Mouse (Mus musculus): ENCODE data around the gene Phf2. TPM values are rescaled to one million over a fixed set of nuclear protein-coding genes. Genes with fewer than 3 reads are reported as not detected.

Gene Phf2
- polyA plus RNA-seq, 1 experiment from 2014 or later = 10.4 TPM

GRCm38 (mm10) chr13:48853947-48854346 is 17.0 kb downstream of the Phf2 start:
- no peak overlapping the region for H3K4me3 ChIP-seq
- no peak overlapping the region for H3K9ac ChIP-seq
- WGBS = 44% methylated on average over 3 of the region's 3 CpGs
- H3K36me3 ChIP-seq = no peaks in the 10 kb centered on the region
- H3K27me3 ChIP-seq = no peaks in the 10 kb centered on the region
- no peak for ATAC-seq (ENCODE audit: insufficient number of reproducible peaks, insufficient read depth, low FRiP score, low TSS enrichment)
- peaks cover 71% of the 10 kb centered on the region for H3K4me1 ChIP-seq
- H3K27ac ChIP-seq = no peak overlapping the region; the same call in 1 of the 2 replicates
- no peak overlapping the region for H3K4me2 ChIP-seq (replicated peaks)
- no peaks in the 10 kb centered on the region for H3K9me3 ChIP-seq

- Histone ChIP-seq H3K27ac (no peak overlapping the region; the same call in 1 of the 2 replicates), H3K4me2 (replicated peaks) (no peak overlapping the region), H3K36me3 (no peaks in the 10 kb centered on the region), H3K9me3 (no peaks in the 10 kb centered on the region), H3K4me1 (peaks cover 66% of the 10 kb centered on the region), H3K9ac (no peak overlapping the region), H3K27me3 (no peaks in the 10 kb centered on the region), H3K4me3 (no peak overlapping the region)
- no peak for ATAC-seq (ENCODE audit: insufficient number of reproducible peaks, insufficient read depth, low FRiP score, low TSS enrichment)
- WGBS = 26% methylated on average over 2 of the region's 2 CpGs
Measured at GRCm38 (mm10) chr13:48853475-48853874, 17.4 kb downstream of the Phf2 start.

- Histone ChIP-seq H3K4me1 (peaks cover 60% of the 10 kb centered on the region), H3K9ac (no peak overlapping the region)
Measured at GRCm38 (mm10) chr13:48852859-48853258, 18.1 kb downstream of the Phf2 start.

GRCm38 (mm10) chr13:48851719-48852118 is 19.2 kb downstream of the Phf2 start:
- Histone ChIP-seq H3K4me3 (no peak overlapping the region), H3K4me1 (peaks cover 49% of the 10 kb centered on the region), H3K4me2 (replicated peaks) (no peak overlapping the region), H3K27me3 (no peaks in the 10 kb centered on the region), H3K9me3 (no peaks in the 10 kb centered on the region), H3K36me3 (no peaks in the 10 kb centered on the region), H3K9ac (no peak overlapping the region), H3K27ac (no peak overlapping the region)
- WGBS = 90% methylated on average over 5 of the region's 5 CpGs
- ATAC-seq (ENCODE audit: insufficient number of reproducible peaks, insufficient read depth, low FRiP score, low TSS enrichment) = no peak

More at GRCm38 (mm10) chr13:48852859-48853258, 18.1 kb downstream of the Phf2 start:
- Histone ChIP-seq H3K27ac (no peak overlapping the region), H3K4me2 (replicated peaks) (no peak overlapping the region), H3K36me3 (no peaks in the 10 kb centered on the region), H3K4me3 (no peak overlapping the region), H3K9me3 (no peaks in the 10 kb centered on the region), H3K27me3 (no peaks in the 10 kb centered on the region)
- 71% methylated on average over 3 of the region's 3 CpGs for WGBS
- no peak for ATAC-seq (ENCODE audit: insufficient number of reproducible peaks, insufficient read depth, low FRiP score, low TSS enrichment)

- Histone ChIP-seq H3K36me3 (no peaks in the 10 kb centered on the region), H3K9ac (no peak overlapping the region), H3K27ac (no peak overlapping the region), H3K4me1 (peaks cover 46% of the 10 kb centered on the region), H3K4me2 (replicated peaks) (no peak overlapping the region), H3K27me3 (no peaks in the 10 kb centered on the region), H3K4me3 (no peak overlapping the region), H3K9me3 (no peaks in the 10 kb centered on the region)
- ATAC-seq (ENCODE audit: insufficient number of reproducible peaks, insufficient read depth, low FRiP score, low TSS enrichment) = no peak
- WGBS = 72% methylated on average over 8 of the region's 8 CpGs
Measured at GRCm38 (mm10) chr13:48850771-48851170, 20.1 kb downstream of the Phf2 start.

- Histone ChIP-seq H3K27me3 (no peaks in the 10 kb centered on the region), H3K4me3 (no peak overlapping the region), H3K9ac (no peak overlapping the region), H3K4me1 (peaks cover 42% of the 10 kb centered on the region), H3K27ac (no peak overlapping the region), H3K36me3 (no peaks in the 10 kb centered on the region), H3K4me2 (replicated peaks) (no peak overlapping the region), H3K9me3 (no peaks in the 10 kb centered on the region)
- ATAC-seq (ENCODE audit: insufficient number of reproducible peaks, insufficient read depth, low FRiP score, low TSS enrichment) = no peak
- WGBS = 84% methylated on average over 2 of the region's 2 CpGs
Measured at GRCm38 (mm10) chr13:48850326-48850725, 20.6 kb downstream of the Phf2 start.

- 32% methylated on average over 3 of the region's 3 CpGs for WGBS
- Histone ChIP-seq H3K4me2 (replicated peaks) (no peak overlapping the region), H3K4me3 (no peak overlapping the region), H3K9me3 (no peaks in the 10 kb centered on the region), H3K27ac (no peak overlapping the region), H3K4me1 (peaks cover 33% of the 10 kb centered on the region), H3K36me3 (no peaks in the 10 kb centered on the region), H3K9ac (no peak overlapping the region), H3K27me3 (no peaks in the 10 kb centered on the region)
- ATAC-seq (ENCODE audit: insufficient number of reproducible peaks, insufficient read depth, low FRiP score, low TSS enrichment) = no peak
Measured at GRCm38 (mm10) chr13:48849155-48849554, 21.8 kb downstream of the Phf2 start.

- Histone ChIP-seq H3K27me3 (no peaks in the 10 kb centered on the region), H3K36me3 (no peaks in the 10 kb centered on the region), H3K9ac (no peak overlapping the region), H3K4me1 (peaks cover 14% of the 10 kb centered on the region; the same call in 1 of the 2 replicates), H3K9me3 (no peaks in the 10 kb centered on the region), H3K27ac (no peak overlapping the region), H3K4me3 (no peak overlapping the region), H3K4me2 (replicated peaks) (no peak overlapping the region)
- no peak for ATAC-seq (ENCODE audit: insufficient number of reproducible peaks, insufficient read depth, low FRiP score, low TSS enrichment)
- 66% methylated on average over 4 of the region's 4 CpGs for WGBS
Measured at GRCm38 (mm10) chr13:48845308-48845707, 25.6 kb downstream of the Phf2 start.

- H3K36me3 ChIP-seq = no peaks in the 10 kb centered on the region
- H3K27me3 ChIP-seq = no peaks in the 10 kb centered on the region
- H3K27ac ChIP-seq = no peak overlapping the region
- no peaks in the 10 kb centered on the region for H3K9me3 ChIP-seq
- H3K4me1 ChIP-seq = peaks cover 3% of the 10 kb centered on the region; the same call in 1 of the 2 replicates
- no peak overlapping the region for H3K4me3 ChIP-seq
- no peak overlapping the region for H3K4me2 ChIP-seq (replicated peaks)
- H3K9ac ChIP-seq = no peak overlapping the region
- ATAC-seq (ENCODE audit: insufficient number of reproducible peaks, insufficient read depth, low FRiP score, low TSS enrichment) = no peak
- WGBS = 83% methylated on average over 1 of the region's 1 CpGs
Measured at GRCm38 (mm10) chr13:48843530-48843929, 27.4 kb downstream of the Phf2 start.

GRCm38 (mm10) chr13:48841905-48842592 is 28.9 kb downstream of the Phf2 start:
- Histone ChIP-seq H3K27ac (no peak overlapping the region), H3K4me1 (peaks cover 3% of the 10 kb centered on the region; the same call in 1 of the 2 replicates), H3K36me3 (no peaks in the 10 kb centered on the region), H3K9ac (no peak overlapping the region), H3K4me2 (replicated peaks) (no peak overlapping the region), H3K4me3 (no peak overlapping the region), H3K27me3 (no peaks in the 10 kb centered on the region), H3K9me3 (no peaks in the 10 kb centered on the region)
- no peak for ATAC-seq (ENCODE audit: insufficient number of reproducible peaks, insufficient read depth, low FRiP score, low TSS enrichment)
- 73% methylated on average over 5 of the region's 5 CpGs for WGBS

GRCm38 (mm10) chr13:48838284-48838683 is 32.6 kb downstream of the Phf2 start:
- peaks cover 13% of the 10 kb centered on the region; the same call in 1 of the 2 replicates for H3K36me3 ChIP-seq
- H3K27ac ChIP-seq = no peak overlapping the region
- no peak overlapping the region for H3K4me2 ChIP-seq (replicated peaks)
- no peak for ATAC-seq (ENCODE audit: insufficient number of reproducible peaks, insufficient read depth, low FRiP score, low TSS enrichment)
- H3K9me3 ChIP-seq = no peaks in the 10 kb centered on the region
- H3K9ac ChIP-seq = no peak overlapping the region
- H3K4me1 ChIP-seq = no peaks in the 10 kb centered on the region
- H3K4me3 ChIP-seq = no peak overlapping the region
- WGBS = 86% methylated on average over 2 of the region's 2 CpGs
- H3K27me3 ChIP-seq = no peaks in the 10 kb centered on the region

- no peak overlapping the region for H3K9ac ChIP-seq
- no peak overlapping the region for H3K27ac ChIP-seq
- no peak overlapping the region for H3K4me2 ChIP-seq (replicated peaks)
- no peak overlapping the region for H3K4me3 ChIP-seq
- no peaks in the 10 kb centered on the region for H3K9me3 ChIP-seq
- no peak for ATAC-seq (ENCODE audit: insufficient number of reproducible peaks, insufficient read depth, low FRiP score, low TSS enrichment)
- H3K4me1 ChIP-seq = no peaks in the 10 kb centered on the region
- peaks cover 20% of the 10 kb centered on the region for H3K36me3 ChIP-seq
- WGBS = 82% methylated on average over 6 of the region's 6 CpGs
- no peaks in the 10 kb centered on the region for H3K27me3 ChIP-seq
Measured at GRCm38 (mm10) chr13:48837537-48837936, 33.4 kb downstream of the Phf2 start.
